Mouse (Mus musculus): Measurements from ENCODE around the gene Odc1. TPM values are rescaled to one million over a fixed set of nuclear protein-coding genes. Genes with fewer than 3 reads are reported as not detected.

The Odc1 gene
- polyA plus RNA-seq (2012; rRNA removed): 247 and 301 TPM in 2 replicates

- peak; percentile 99 for DNase-seq (ENCODE audit: low read depth)
- TF ChIP-seq CTCF (IDR thresholded peaks at IDR 0.05; ENCODE audit: borderline replicate concordance, extremely low read depth, insufficient read depth, insufficient read length) (no peak), POLR2A (IDR thresholded peaks at IDR 0.05; ENCODE audit: borderline replicate concordance, extremely low read depth, insufficient read depth, insufficient read length, poor library complexity, severe bottlenecking) (peak; percentile 95)
Measured at GRCm38 (mm10) chr12:17544209-17545106, at the start of gene Odc1. TSS of gene Odc1 (plus strand) at chr12:17544794.

GRCm38 (mm10) chr12:17494809-17495208 is 49.8 kb upstream of the Odc1 start:
- DNase-seq (ENCODE audit: low read depth): no peak
- TF ChIP-seq CTCF (IDR thresholded peaks at IDR 0.05; ENCODE audit: borderline replicate concordance, extremely low read depth, insufficient read depth, insufficient read length) (no peak), POLR2A (IDR thresholded peaks at IDR 0.05; ENCODE audit: borderline replicate concordance, extremely low read depth, insufficient read depth, insufficient read length, poor library complexity, severe bottlenecking) (no peak)

GRCm38 (mm10) chr12:17495858-17496451 is 48.6 kb upstream of the Odc1 start:
- no peak for TF ChIP-seq POLR2A (IDR thresholded peaks at IDR 0.05; ENCODE audit: borderline replicate concordance, extremely low read depth, insufficient read depth, insufficient read length, poor library complexity, severe bottlenecking)
- TF ChIP-seq CTCF (IDR thresholded peaks at IDR 0.05; ENCODE audit: borderline replicate concordance, extremely low read depth, insufficient read depth, insufficient read length): no peak
- DNase-seq (ENCODE audit: low read depth): peak; percentile 78

- no peak for DNase-seq (ENCODE audit: low read depth)
- TF ChIP-seq CTCF (IDR thresholded peaks at IDR 0.05; ENCODE audit: borderline replicate concordance, extremely low read depth, insufficient read depth, insufficient read length) (no peak), POLR2A (IDR thresholded peaks at IDR 0.05; ENCODE audit: borderline replicate concordance, extremely low read depth, insufficient read depth, insufficient read length, poor library complexity, severe bottlenecking) (no peak)
Measured at GRCm38 (mm10) chr12:17505620-17506074, 38.9 kb upstream of the Odc1 start.

- no peak for TF ChIP-seq CTCF (IDR thresholded peaks at IDR 0.05; ENCODE audit: borderline replicate concordance, extremely low read depth, insufficient read depth, insufficient read length)
- TF ChIP-seq POLR2A (IDR thresholded peaks at IDR 0.05; ENCODE audit: borderline replicate concordance, extremely low read depth, insufficient read depth, insufficient read length, poor library complexity, severe bottlenecking): no peak
- peak; percentile 9 for DNase-seq (ENCODE audit: low read depth)
Measured at GRCm38 (mm10) chr12:17506117-17506993, 38.2 kb upstream of the Odc1 start.

GRCm38 (mm10) chr12:17506994-17507542 is 37.5 kb upstream of the Odc1 start:
- TF ChIP-seq CTCF (IDR thresholded peaks at IDR 0.05; ENCODE audit: borderline replicate concordance, extremely low read depth, insufficient read depth, insufficient read length) (no peak), POLR2A (IDR thresholded peaks at IDR 0.05; ENCODE audit: borderline replicate concordance, extremely low read depth, insufficient read depth, insufficient read length, poor library complexity, severe bottlenecking) (no peak)

GRCm38 (mm10) chr12:17509310-17509709 is 35.3 kb upstream of the Odc1 start:
- no peak for DNase-seq (ENCODE audit: low read depth)
- TF ChIP-seq CTCF (IDR thresholded peaks at IDR 0.05; ENCODE audit: borderline replicate concordance, extremely low read depth, insufficient read depth, insufficient read length) (no peak), POLR2A (IDR thresholded peaks at IDR 0.05; ENCODE audit: borderline replicate concordance, extremely low read depth, insufficient read depth, insufficient read length, poor library complexity, severe bottlenecking) (no peak)

More at GRCm38 (mm10) chr12:17506994-17507542, 37.5 kb upstream of the Odc1 start:
- DNase-seq (ENCODE audit: low read depth): peak; percentile 28

- TF ChIP-seq CTCF (IDR thresholded peaks at IDR 0.05; ENCODE audit: borderline replicate concordance, extremely low read depth, insufficient read depth, insufficient read length) (no peak), POLR2A (IDR thresholded peaks at IDR 0.05; ENCODE audit: borderline replicate concordance, extremely low read depth, insufficient read depth, insufficient read length, poor library complexity, severe bottlenecking) (no peak)
- DNase-seq (ENCODE audit: low read depth): peak; percentile 14
Measured at GRCm38 (mm10) chr12:17510158-17510557, 34.4 kb upstream of the Odc1 start.

- no peak for DNase-seq (ENCODE audit: low read depth)
- TF ChIP-seq CTCF (IDR thresholded peaks at IDR 0.05; ENCODE audit: borderline replicate concordance, extremely low read depth, insufficient read depth, insufficient read length) (no peak), POLR2A (IDR thresholded peaks at IDR 0.05; ENCODE audit: borderline replicate concordance, extremely low read depth, insufficient read depth, insufficient read length, poor library complexity, severe bottlenecking) (no peak)
Measured at GRCm38 (mm10) chr12:17511019-17511418, 33.6 kb upstream of the Odc1 start.

- TF ChIP-seq POLR2A (IDR thresholded peaks at IDR 0.05; ENCODE audit: borderline replicate concordance, extremely low read depth, insufficient read depth, insufficient read length, poor library complexity, severe bottlenecking) (no peak), CTCF (IDR thresholded peaks at IDR 0.05; ENCODE audit: borderline replicate concordance, extremely low read depth, insufficient read depth, insufficient read length) (no peak)
- no peak for DNase-seq (ENCODE audit: low read depth)
Measured at GRCm38 (mm10) chr12:17529180-17529579, 15.4 kb upstream of the Odc1 start.
